Mouse (Mus musculus) ES-Bruce4 (cell line): ENCODE measurements at regions not wholly inside any gene's neighbourhood (a gene's known extent, or its start where the extent isn't known, plus 50 kb on each side); places are given as distances from the start of the nearest gene placed in this dataset.

Source experiments
- H3K27ac ChIP-seq: 2 replicates; pipeline ENCODE4 v1.5.1; 2012; ENCODE audit warnings: low read length, inconsistent platforms; ENCODE audit not compliant: insufficient read depth
- H3K27me3 ChIP-seq: 2 replicates; pipeline ENCODE4 v1.6.1; 2012; ENCODE audit warnings: mild to moderate bottlenecking, low read length, inconsistent platforms; ENCODE audit not compliant: control insufficient read depth, poor library complexity, insufficient read depth, severe bottlenecking
- H3K36me3 ChIP-seq: 2 replicates; pipeline ENCODE4 v1.6.1; 2012; ENCODE audit warnings: inconsistent platforms, mild to moderate bottlenecking, low read length, moderate library complexity; ENCODE audit not compliant: control insufficient read depth, poor library complexity, insufficient read depth, severe bottlenecking
- H3K4me1 ChIP-seq: one replicate; pipeline ENCODE4 v1.8.1; 2011; ENCODE audit warnings: low read length; ENCODE audit not compliant: control insufficient read depth, insufficient read depth
- H3K4me3 ChIP-seq: 2 replicates; pipeline ENCODE4 v1.5.1; 2011; ENCODE audit warnings: low read depth, mild to moderate bottlenecking, low read length
- H3K9ac ChIP-seq: 2 replicates; pipeline ENCODE4 v1.6.1; 2012; ENCODE audit warnings: low read depth, mild to moderate bottlenecking, inconsistent platforms; ENCODE audit not compliant: poor library complexity, severe bottlenecking
- H3K9me3 ChIP-seq: replicated peaks from 2 replicates; pipeline ENCODE4 v1.6.1; 2012; ENCODE audit warnings: mild to moderate bottlenecking, low read length, inconsistent platforms; ENCODE audit not compliant: control insufficient read depth, poor library complexity, insufficient read depth, severe bottlenecking
- CTCF ChIP-seq: IDR thresholded peaks from one replicate; pipeline ENCODE4 v1.8.1; 2011; ENCODE audit warnings: low read depth, low read length
- EP300 ChIP-seq: IDR thresholded peaks from 2 replicates; pipeline ENCODE4 v1.6.1; 2011; ENCODE audit warnings: low read depth, low read length; ENCODE audit not compliant: insufficient read depth
- POLR2A ChIP-seq: IDR thresholded peaks from one replicate; pipeline ENCODE4 v1.8.1; 2011; ENCODE audit warnings: low read length; ENCODE audit not compliant: insufficient read depth

DNA sequence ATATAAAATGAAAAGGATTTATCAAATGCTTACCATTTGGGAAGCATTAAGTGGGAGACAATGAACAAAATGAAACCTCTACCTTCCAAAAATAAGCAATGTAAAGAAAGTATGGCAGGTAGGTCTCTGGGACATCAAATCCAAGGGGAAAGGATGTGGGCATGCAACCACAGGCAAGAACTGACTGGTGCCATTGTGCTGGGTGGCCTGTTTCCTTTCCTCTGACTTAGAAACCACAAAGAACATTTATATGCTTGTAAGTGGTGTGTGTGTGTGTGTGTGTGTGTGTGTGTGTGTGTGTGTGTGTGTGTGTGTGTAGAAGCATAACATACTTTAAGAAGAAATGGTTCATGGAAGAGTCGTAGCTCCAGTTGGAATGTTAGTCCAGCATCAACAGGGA is 96.7 kb downstream of the Rpl36a-ps1 start:
- Histone ChIP-seq H3K4me1 (no peaks in the 10 kb centered on the region), H3K36me3 (no peaks in the 10 kb centered on the region), H3K9me3 (no peaks in the 10 kb centered on the region), H3K9ac (no peak overlapping the region), H3K27ac (no peak overlapping the region), H3K4me3 (no peak overlapping the region), H3K27me3 (no peaks in the 10 kb centered on the region)
- no peak for TF ChIP-seq EP300
- no peak for TF ChIP-seq CTCF
- TF ChIP-seq POLR2A: no peak

- no peak overlapping the region for H3K9ac ChIP-seq
- no peak overlapping the region for H3K4me3 ChIP-seq
- H3K27ac ChIP-seq: no peak overlapping the region
- H3K36me3 ChIP-seq: no peaks in the 10 kb centered on the region
- H3K9me3 ChIP-seq: no peaks in the 10 kb centered on the region
- no peaks in the 10 kb centered on the region for H3K27me3 ChIP-seq
- TF ChIP-seq POLR2A: no peak
- no peak for TF ChIP-seq CTCF
- no peak for TF ChIP-seq EP300
- no peaks in the 10 kb centered on the region for H3K4me1 ChIP-seq
Observed at GRCm38 (mm10) chr14:98895933-98896332, 98.2 kb downstream of the Rpl36a-ps1 start.

DNA sequence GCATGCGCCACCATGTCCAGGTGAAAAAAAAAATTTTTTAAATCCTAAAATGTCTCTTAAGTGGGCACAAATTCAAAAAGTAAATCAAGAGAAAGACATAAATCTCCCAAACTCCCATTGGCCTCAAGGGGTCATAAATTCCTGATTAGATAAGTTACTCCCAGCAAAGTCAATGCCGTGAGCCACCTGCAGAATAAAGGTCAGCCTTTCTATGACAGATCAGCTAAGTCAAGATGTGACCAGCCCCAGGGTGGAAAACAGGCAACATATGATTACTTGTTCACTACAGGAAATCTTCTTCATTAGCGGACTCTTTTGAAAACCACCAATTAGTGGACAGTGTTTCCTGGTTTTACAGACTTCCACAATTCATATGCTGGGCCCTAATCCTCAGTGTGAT is 101.4 kb downstream of the Rpl36a-ps1 start:
- no peak overlapping the region for H3K9ac ChIP-seq
- H3K4me3 ChIP-seq: no peak overlapping the region
- TF ChIP-seq POLR2A (no peak), CTCF (no peak), EP300 (no peak)
- no peaks in the 10 kb centered on the region for H3K9me3 ChIP-seq
- no peaks in the 10 kb centered on the region for H3K27me3 ChIP-seq
- H3K27ac ChIP-seq: no peak overlapping the region
- H3K36me3 ChIP-seq: no peaks in the 10 kb centered on the region
- no peaks in the 10 kb centered on the region for H3K4me1 ChIP-seq

DNA sequence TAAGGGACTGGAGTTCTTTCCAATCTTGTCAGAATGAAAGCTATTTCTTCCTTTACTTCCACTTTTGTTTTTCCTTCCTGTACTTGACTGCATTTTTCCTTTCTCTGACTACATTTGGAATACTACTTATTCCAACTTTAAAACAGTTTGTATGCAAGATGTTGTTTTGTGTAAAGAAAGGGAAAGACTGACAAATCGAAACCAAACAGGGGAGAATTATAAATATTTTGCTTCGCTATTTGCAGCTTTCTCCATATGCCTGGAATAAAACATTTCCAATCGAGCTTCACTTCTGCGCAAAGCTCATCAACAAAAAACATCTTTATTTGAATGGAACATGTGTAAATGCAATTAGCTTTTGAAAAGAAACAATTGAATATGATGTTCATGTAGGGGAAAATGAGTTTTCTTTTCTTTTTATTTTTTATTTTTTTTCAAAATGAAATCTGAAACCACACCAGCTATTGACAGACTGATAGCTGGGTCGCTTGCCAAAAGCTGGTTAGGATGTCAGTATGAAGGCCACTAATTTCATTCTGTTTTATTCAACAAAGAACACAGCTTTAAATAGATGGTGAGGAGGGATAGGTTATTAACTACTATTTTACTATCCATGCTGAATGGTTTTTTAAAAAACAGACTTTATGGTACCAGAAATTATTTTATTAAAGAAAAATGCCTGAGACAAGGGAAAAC is 102.7 kb downstream of the Rpl36a-ps1 start:
- Histone ChIP-seq H3K36me3 (no peaks in the 10 kb centered on the region), H3K4me3 (no peak overlapping the region), H3K27ac (no peak overlapping the region), H3K9ac (no peak overlapping the region), H3K27me3 (no peaks in the 10 kb centered on the region), H3K9me3 (no peaks in the 10 kb centered on the region), H3K4me1 (no peaks in the 10 kb centered on the region)
- TF ChIP-seq EP300 (no peak), CTCF (no peak), POLR2A (no peak)

- Histone ChIP-seq H3K36me3 (no peaks in the 10 kb centered on the region), H3K4me3 (no peak overlapping the region), H3K27me3 (no peaks in the 10 kb centered on the region), H3K9me3 (no peaks in the 10 kb centered on the region), H3K27ac (no peak overlapping the region), H3K9ac (no peak overlapping the region), H3K4me1 (no peaks in the 10 kb centered on the region)
- TF ChIP-seq EP300 (no peak), CTCF (no peak), POLR2A (no peak)
Observed at GRCm38 (mm10) chr14:98887588-98887987, 106.5 kb downstream of the Rpl36a-ps1 start.

DNA sequence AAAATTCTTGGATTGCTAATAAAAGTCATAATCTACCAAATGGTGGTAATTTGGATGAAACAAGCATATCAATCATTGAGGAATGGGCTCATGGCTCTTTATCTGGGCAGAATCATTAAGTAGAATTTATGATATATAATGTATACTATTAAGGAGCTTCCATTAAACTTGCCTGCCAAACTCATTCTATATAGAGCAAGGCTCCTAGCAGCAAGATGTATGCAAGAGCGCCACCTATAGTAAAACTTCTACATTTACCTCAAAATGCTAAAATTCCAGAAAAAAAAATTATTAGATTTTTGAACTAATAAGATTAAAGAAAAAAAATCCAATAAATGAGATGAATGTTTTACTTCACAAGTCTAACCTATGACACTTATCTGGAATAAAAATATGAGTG is 107.1 kb downstream of the Rpl36a-ps1 start:
- Histone ChIP-seq H3K4me3 (no peak overlapping the region), H3K27ac (no peak overlapping the region), H3K27me3 (no peaks in the 10 kb centered on the region), H3K36me3 (no peaks in the 10 kb centered on the region), H3K9me3 (no peaks in the 10 kb centered on the region), H3K9ac (no peak overlapping the region), H3K4me1 (no peaks in the 10 kb centered on the region)
- no peak for TF ChIP-seq EP300
- TF ChIP-seq CTCF: no peak
- no peak for TF ChIP-seq POLR2A
